Mouse (Mus musculus) MEL (cell line): ENCODE results near the gene Mprip. TPM values are rescaled to one million over a fixed set of nuclear protein-coding genes. Genes with fewer than 3 reads are reported as not detected.

Source experiments
- DNase-seq: peaks from one replicate; pipeline ENCODE4 v3.0.0; 2011; ENCODE audit warnings: low read depth, low spot score
- H3K27ac ChIP-seq: 2 replicates; pipeline ENCODE4 v1.5.1; 2012; ENCODE audit warnings: low read depth, mild to moderate bottlenecking, control low read depth, low read length, moderate library complexity; ENCODE audit not compliant: control insufficient read depth
- H3K27me3 ChIP-seq, 2 experiments: fragments of 150-350 bp in 1 of 2; sonication (generic) in 1 of 2; 2 replicates each; pipeline ENCODE4 v1.6.1; 2012; ENCODE audit warnings: low read length in 2 of 2, mild to moderate bottlenecking in 2 of 2, improper control_type of control experiment in 1 of 2, moderate library complexity in 1 of 2; ENCODE audit not compliant: insufficient read depth in 2 of 2, control insufficient read depth in 1 of 2
- H3K36me3 ChIP-seq, 2 experiments: 2 replicates each; pipeline ENCODE4 v1.6.1; 2012 to 2014; ENCODE audit warnings: low read length in 2 of 2, improper control_type of control experiment in 1 of 2, inconsistent platforms in 1 of 2, mild to moderate bottlenecking in 1 of 2; ENCODE audit not compliant: insufficient read depth in 2 of 2, control insufficient read depth in 1 of 2
- H3K4me1 ChIP-seq, 2 experiments: fragments of 150-350 bp in 1 of 2; sonication (generic) in 1 of 2; 2 replicates each; pipeline ENCODE4 v1.6.1; 2012; ENCODE audit warnings: low read length in 2 of 2, improper control_type of control experiment in 1 of 2, mild to moderate bottlenecking in 1 of 2; ENCODE audit not compliant: insufficient read depth in 2 of 2, control insufficient read depth in 1 of 2
- H3K4me3 ChIP-seq, 2 experiments: fragments of 150-350 bp in 1 of 2; sonication (generic) in 1 of 2; 2 replicates each; pipeline ENCODE4 v1.5.1; 2012; ENCODE audit warnings: low read depth in 2 of 2, low read length in 2 of 2, mild to moderate bottlenecking in 2 of 2, moderate library complexity in 2 of 2, control low read depth in 1 of 2, improper control_type of control experiment in 1 of 2; ENCODE audit not compliant: control insufficient read depth in 1 of 2, insufficient read depth in 1 of 2
- H3K79me2 ChIP-seq: 2 replicates; pipeline ENCODE4 v1.6.1; 2012; ENCODE audit warnings: mild to moderate bottlenecking, low read length, moderate library complexity; ENCODE audit not compliant: control insufficient read depth, poor library complexity, insufficient read depth
- H3K9ac ChIP-seq: 2 replicates; pipeline ENCODE4 v1.6.1; 2012; ENCODE audit warnings: low read depth, mild to moderate bottlenecking, control low read depth, low read length, moderate library complexity; ENCODE audit not compliant: control insufficient read depth, poor library complexity, severe bottlenecking
- H3K9me3 ChIP-seq: fragments of 150-350 bp; sonication (generic); replicated peaks from 2 replicates; pipeline ENCODE4 v1.6.1; 2012; ENCODE audit warnings: mild to moderate bottlenecking, low read length, improper control_type of control experiment, moderate library complexity; ENCODE audit not compliant: insufficient read depth
- CHD1 ChIP-seq: IDR thresholded peaks from 2 replicates; pipeline ENCODE4 v1.6.1; 2012; ENCODE audit warnings: low read depth, mild to moderate bottlenecking, inconsistent platforms, low read length, improper control_type of control experiment
- CHD2 ChIP-seq: IDR thresholded peaks from 2 replicates; pipeline ENCODE4 v1.6.1; 2011; ENCODE audit warnings: low read length, improper control_type of control experiment
- E2F4 ChIP-seq: IDR thresholded peaks from 2 replicates; pipeline ENCODE4 v1.6.1; 2011; ENCODE audit warnings: low read depth, low read length, improper control_type of control experiment, borderline replicate concordance
- ELF1 ChIP-seq: IDR thresholded peaks from 2 replicates; pipeline ENCODE4 v1.6.1; 2014; ENCODE audit warnings: low read depth, mild to moderate bottlenecking, inconsistent platforms, low read length, improper control_type of control experiment, moderate library complexity
- GABPA ChIP-seq: IDR thresholded peaks from 2 replicates; pipeline ENCODE4 v1.6.1; 2012; ENCODE audit warnings: low read depth, mild to moderate bottlenecking, inconsistent platforms, low read length, improper control_type of control experiment, moderate library complexity
- GATA1 ChIP-seq: IDR thresholded peaks from 2 replicates; pipeline ENCODE4 v1.6.1; 2011; ENCODE audit warnings: low read depth, low read length, improper control_type of control experiment
- HCFC1 ChIP-seq: IDR thresholded peaks from 2 replicates; pipeline ENCODE4 v1.6.1; 2012; ENCODE audit warnings: low read depth, mild to moderate bottlenecking, inconsistent platforms, low read length, improper control_type of control experiment, moderate library complexity
- JUND ChIP-seq: IDR thresholded peaks from 2 replicates; pipeline ENCODE4 v1.6.1; 2011; ENCODE audit warnings: low read depth, mild to moderate bottlenecking, improper control_type of control experiment, low read length
- KAT2A ChIP-seq: conservative IDR thresholded peaks from 2 replicates; pipeline ENCODE4 v1.6.1; 2012; ENCODE audit warnings: low read depth, low read length, improper control_type of control experiment, inconsistent platforms
- MAZ ChIP-seq: IDR thresholded peaks from 2 replicates; pipeline ENCODE4 v1.6.1; 2012; ENCODE audit warnings: low read depth, mild to moderate bottlenecking, inconsistent platforms, low read length, improper control_type of control experiment
- MEF2A ChIP-seq: IDR thresholded peaks from 2 replicates; pipeline ENCODE4 v1.6.1; 2014; ENCODE audit warnings: low read depth, mild to moderate bottlenecking, inconsistent platforms, low read length, improper control_type of control experiment; ENCODE audit not compliant: poor library complexity, insufficient replicate concordance, severe bottlenecking; ENCODE audit errors: extremely low read depth
- MXI1 ChIP-seq: IDR thresholded peaks from 2 replicates; pipeline ENCODE4 v1.6.1; 2011; ENCODE audit warnings: mild to moderate bottlenecking, low read depth, low read length, improper control_type of control experiment
- MYB ChIP-seq: IDR thresholded peaks from 2 replicates; pipeline ENCODE4 v1.6.1; 2011; ENCODE audit warnings: mild to moderate bottlenecking, low read depth, low read length, improper control_type of control experiment
- MYC ChIP-seq: IDR thresholded peaks from 2 replicates; pipeline ENCODE4 v1.6.1; 2011; ENCODE audit warnings: low read depth, mild to moderate bottlenecking, low read length, improper control_type of control experiment, moderate library complexity
- RAD21 ChIP-seq: IDR thresholded peaks from 2 replicates; pipeline ENCODE4 v1.6.1; 2011; ENCODE audit warnings: mild to moderate bottlenecking, low read depth, low read length, improper control_type of control experiment
- SIN3A ChIP-seq: IDR thresholded peaks from 2 replicates; pipeline ENCODE4 v1.6.1; 2012; ENCODE audit warnings: low read length, improper control_type of control experiment, inconsistent platforms
- SMC3 ChIP-seq: IDR thresholded peaks from 2 replicates; pipeline ENCODE4 v1.6.1; 2011; ENCODE audit warnings: low read depth, low read length, improper control_type of control experiment
- TAL1 ChIP-seq: IDR thresholded peaks from 2 replicates; pipeline ENCODE4 v1.6.1; 2012; ENCODE audit warnings: mild to moderate bottlenecking, inconsistent platforms, low read length, moderate library complexity, mixed read lengths
- TBP ChIP-seq: IDR thresholded peaks from 2 replicates; pipeline ENCODE4 v1.8.0; 2011; ENCODE audit warnings: low read depth, low read length, improper control_type of control experiment
- polyA plus RNA-seq, 2 experiments: library from polyadenylated mRNA; stranded (reverse) in 1 of 2; unstranded in 1 of 2; fragments of >175 nt in 1 of 2; fragments of >200 nt in 1 of 2; gene quantifications; 2 replicates each; pipeline versions ENCODE4 v1.2.1 to v1.2.4; 2012; ENCODE audit warnings: low replicate concordance in 2 of 2, low read depth in 1 of 2; ENCODE audit not compliant: insufficient read length in 2 of 2, insufficient read depth in 1 of 2, missing spikeins in 1 of 2
- total RNA-seq: library from RNA; depleted of rRNA; stranded (reverse); fragments of 300-350 nt; gene quantifications from 2 replicates; pipeline ENCODE4 v1.2.3, GENCODE M21; 2012

The Mprip gene
- total and polyA plus RNA-seq, 3 experiments: 103 to 174 (median 142) TPM

DNA sequence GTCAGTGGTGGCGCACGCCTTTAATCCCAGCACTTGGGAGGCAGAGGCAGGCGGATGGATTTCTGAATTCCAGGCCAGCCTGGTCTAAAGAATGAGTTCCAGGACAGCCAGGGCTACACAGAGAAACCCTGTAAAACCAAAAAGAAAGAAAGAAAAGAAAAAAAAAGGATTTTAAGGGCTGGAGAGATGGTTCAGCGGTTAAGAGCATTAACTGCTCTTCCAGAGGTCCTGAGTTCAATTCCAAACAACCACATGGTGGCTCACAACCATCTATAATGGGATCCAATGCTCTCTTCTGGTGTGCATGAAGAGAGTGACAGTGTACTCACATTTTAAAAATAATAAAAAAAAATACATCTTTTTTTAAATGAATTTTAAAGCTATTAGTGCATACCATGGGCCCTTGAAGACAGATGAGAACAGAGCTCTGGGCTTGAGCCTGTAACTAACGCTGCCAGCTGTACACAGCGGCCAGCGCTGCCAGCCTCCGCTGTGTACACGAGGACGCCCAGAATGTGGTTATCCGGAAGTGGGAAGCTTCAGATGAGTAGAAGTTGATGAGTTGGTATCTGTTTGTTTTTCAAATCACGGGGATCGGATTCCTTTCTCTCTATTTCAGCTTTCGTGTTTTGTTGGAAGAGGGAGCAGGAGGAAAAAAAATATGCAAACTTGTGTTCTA is 149.5 kb downstream of the Mprip start (continued):
- no peak for TF ChIP-seq MAZ
- no peak for TF ChIP-seq E2F4
- no peak for TF ChIP-seq TAL1
- peak; percentile 8; the same call in 1 of the 2 replicates for TF ChIP-seq GATA1
- peak; percentile 31; the same call in 1 of the 2 replicates for TF ChIP-seq HCFC1
- TF ChIP-seq CHD1: no peak; the same call in 1 of the 2 replicates
- peak; percentile 92 for TF ChIP-seq ELF1
- no peak for TF ChIP-seq SMC3
- no peak for TF ChIP-seq CHD2
- TF ChIP-seq SIN3A: peak; percentile 86; the same call in 1 of the 2 replicates

DNA sequence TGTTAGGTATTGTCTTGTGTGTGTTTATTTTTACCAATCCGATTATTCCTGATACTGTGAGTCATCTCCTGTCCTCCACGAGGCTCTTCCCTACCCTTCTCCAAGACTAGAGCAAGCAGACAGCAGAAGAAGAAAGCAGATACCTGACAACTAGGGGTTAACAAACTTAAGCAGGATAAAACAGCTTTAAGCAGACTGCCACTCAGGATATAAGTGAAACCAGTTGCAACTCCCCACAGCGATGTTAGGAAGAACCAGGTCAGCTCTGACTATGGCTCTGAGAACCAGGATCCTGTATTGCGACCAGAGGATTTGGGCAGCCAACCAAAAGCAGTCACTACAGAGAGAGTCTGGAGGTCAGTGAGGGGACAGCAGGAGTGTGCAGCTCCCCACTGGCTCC is 150.1 kb downstream of the Mprip start:
- H3K9ac ChIP-seq: peak overlapping the region; percentile 96
- H3K36me3 ChIP-seq: peaks cover 0 to 7% of the 10 kb centered on the region in 2 experiments; a peak in 3 of 4 replicates
- no peaks in the 10 kb centered on the region for H3K9me3 ChIP-seq
- no peaks in the 10 kb centered on the region for H3K27me3 ChIP-seq
- H3K79me2 ChIP-seq: peaks cover 17% of the 10 kb centered on the region
- no peak for DNase-seq
- peaks cover 3 to 12% of the 10 kb centered on the region in 2 experiments; a peak in 3 of 4 replicates for H3K4me1 ChIP-seq
- TF ChIP-seq MYB: no peak
- no peak for TF ChIP-seq E2F4
- no peak for TF ChIP-seq MYC
- no peak for TF ChIP-seq JUND
- TF ChIP-seq ELF1: no peak
- no peak for TF ChIP-seq KAT2A
- no peak for TF ChIP-seq GABPA
- H3K4me3 ChIP-seq: peak overlapping the region; percentile 64 to 88
- H3K27ac ChIP-seq: peak overlapping the region; percentile 94

DNA sequence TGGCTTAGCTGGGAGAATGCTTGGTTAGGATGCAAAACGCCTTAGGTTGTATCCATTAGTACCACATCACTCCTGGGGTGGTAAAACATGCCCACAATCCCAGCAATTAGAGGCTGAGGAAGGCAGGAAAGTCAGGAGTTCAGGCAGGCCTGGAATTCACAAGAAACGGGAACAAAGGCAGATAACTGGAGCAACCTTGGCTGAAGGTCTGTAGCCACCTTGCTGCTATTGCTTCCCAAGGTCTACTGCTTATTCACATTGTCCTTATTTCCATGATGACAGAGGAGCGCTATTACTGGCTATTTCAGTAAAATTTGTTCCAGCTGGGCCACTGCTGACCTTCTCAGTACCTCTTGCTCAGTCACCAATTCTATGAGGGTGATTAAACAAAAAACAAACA is 152.2 kb downstream of the Mprip start:
- TF ChIP-seq MXI1: no peak
- TF ChIP-seq MAZ: no peak
- TF ChIP-seq MEF2A: no peak
- no peak for TF ChIP-seq RAD21
- no peak for TF ChIP-seq TBP
- TF ChIP-seq HCFC1: no peak
- TF ChIP-seq GABPA: no peak
- TF ChIP-seq CHD2: no peak
- H3K27ac ChIP-seq: no peak overlapping the region

More for the DNA sequence above, 152.2 kb downstream of the Mprip start:
- Histone ChIP-seq H3K9ac (no peak overlapping the region), H3K27me3 (no peaks in the 10 kb centered on the region), H3K36me3 (peaks cover 6 to 7% of the 10 kb centered on the region in 2 experiments), H3K9me3 (no peaks in the 10 kb centered on the region), H3K79me2 (peaks cover 14% of the 10 kb centered on the region), H3K4me1 (peaks cover 3 to 12% of the 10 kb centered on the region in 2 experiments; a peak in 3 of 4 replicates), H3K4me3 (no peak overlapping the region)
- no peak for DNase-seq
